Mouse (Mus musculus): ENCODE data around the gene Hmgb1.

GRCm38 (mm10) chr5:149228700-149229618, 44.7 kb upstream of the Hmgb1 start:
- TF ChIP-seq CTCF (IDR thresholded peaks at IDR 0.05; ENCODE audit: low read depth) (no peak), EP300 (IDR thresholded peaks at IDR 0.05; ENCODE audit: low read depth) (no peak; the same call in 1 of the 2 replicates)

Measured in liver, postnatal 0 days (tissue).